Mouse (Mus musculus) brain, adult 2 months (tissue): ENCODE measurements at regions not wholly inside any gene's neighbourhood (a gene's known extent, or its start where the extent isn't known, plus 50 kb on each side); places are given as distances from the start of the nearest gene placed in this dataset.
A peak's percentile ranks its signal among the peaks of the same experiment; 100 is the strongest.

Experiments
- DNase-seq: peaks from one replicate; pipeline ENCODE4 v3.0.0; 2011; ENCODE audit warnings: low read depth, low spot score

- no peak for DNase-seq
Observed at GRCm38 (mm10) chr1:99237214-99237613, 535.4 kb upstream of the Cntnap5b start.

- peak; percentile 87 for DNase-seq
Observed at GRCm38 (mm10) chr1:99285612-99286011, 487.0 kb upstream of the Cntnap5b start.

GRCm38 (mm10) chr1:99287834-99288233 lies 484.7 kb upstream of the Cntnap5b start:
- DNase-seq: no peak

- no peak for DNase-seq
Observed at GRCm38 (mm10) chr1:99299139-99299538, 473.4 kb upstream of the Cntnap5b start.

GRCm38 (mm10) chr1:99317043-99317709 lies 455.4 kb upstream of the Cntnap5b start:
- DNase-seq: peak; percentile 1

GRCm38 (mm10) chr1:99317710-99318066 lies 454.9 kb upstream of the Cntnap5b start:
- DNase-seq: peak; percentile 1
